16 mouse cellular contexts compared by ENCODE assay signal in genomic region chrX:14312746-14313145, GRCm38 (mm10).
DNase-seq lines count a peak whose midpoint lies in the region; ATAC-seq and TF ChIP-seq lines count a peak whose summit lies in the region.
"Had no signal": no experiment of that assay in that cellular context is flagged by ENCODE, and none has a peak within 500 bp of the region (broad histone marks: within the 10 kb centered on the region; RNA-seq: fewer than 3 reads in every experiment).

No protein-coding gene starts in this region.

- H3K4me2 ChIP-seq in neural tube, embryonic 11.5 days (ENCODE audit: low read depth): no peak overlapping the region
- no peak overlapping the region for H3K4me2 ChIP-seq in stomach, postnatal 0 days (replicated peaks; ENCODE audit: low read depth)
- H3K4me2 ChIP-seq: hindbrain, embryonic 12.5 days; liver, embryonic 11.5 days; neural tube, embryonic 12.5 days had no signal

- H3K9ac ChIP-seq in neural tube, embryonic 11.5 days (ENCODE audit: low read length): no peak overlapping the region
- H3K9ac ChIP-seq in stomach, postnatal 0 days (ENCODE audit: low read length): no peak overlapping the region
- H3K9ac ChIP-seq: hindbrain, embryonic 12.5 days; neural tube, embryonic 12.5 days had no signal

- H3K27me3 ChIP-seq in neural tube, embryonic 11.5 days (ENCODE audit: control insufficient read depth, insufficient read depth, low read length): no peaks in the 10 kb centered on the region
- H3K27me3 ChIP-seq in stomach, postnatal 0 days (ENCODE audit: control insufficient read depth, insufficient read depth, low read length): no peaks in the 10 kb centered on the region
- H3K27me3 ChIP-seq: hindbrain, embryonic 12.5 days; neural tube, embryonic 12.5 days had no signal

- WGBS in neural tube, embryonic 11.5 days: 63% methylated on average over 1 of the region's 1 CpGs
- 44% methylated on average over 1 of the region's 1 CpGs for WGBS in stomach, postnatal 0 days

- no peak overlapping the region for H3K4me3 ChIP-seq in neural tube, embryonic 11.5 days (ENCODE audit: low read depth, low read length)
- H3K4me3 ChIP-seq in stomach, postnatal 0 days (ENCODE audit: low read depth, low read length): no peak overlapping the region
- H3K4me3 ChIP-seq: hindbrain, embryonic 12.5 days; midbrain, embryonic 10.5 days; neural tube, embryonic 12.5 days had no signal

- DNase-seq in gastrocnemius, adult 18-20 months (ENCODE audit: low spot score): peak; percentile 2
- DNase-seq in gastrocnemius, postnatal 14 days: no peak
- peak; percentile 3 for DNase-seq in kidney, postnatal 14 days
- no peak for DNase-seq in kidney, adult 9 months
- DNase-seq in neural tube, embryonic 11.5 days (ENCODE audit: low spot score): peak; percentile 14
- no peak for DNase-seq in neural tube, embryonic 10.5 days (ENCODE audit: extremely low spot score, low spot score)
- DNase-seq in stomach, postnatal 0 days (ENCODE audit: low spot score): peak; percentile 14
- DNase-seq in spleen, postnatal 4 days (ENCODE audit: low spot score in 2 of 2): no peak
- DNase-seq: cerebellum, adult 2 months; right cerebral cortex, adult 18-20 months; thymus, postnatal 36 days had no signal

- H3K4me1 ChIP-seq in neural tube, embryonic 11.5 days (ENCODE audit: control insufficient read depth, insufficient read depth, low read length): no peaks in the 10 kb centered on the region
- no peaks in the 10 kb centered on the region for H3K4me1 ChIP-seq in stomach, postnatal 0 days (replicated peaks; ENCODE audit: control insufficient read depth, insufficient read depth)
- H3K4me1 ChIP-seq: hindbrain, embryonic 12.5 days; midbrain, embryonic 10.5 days; neural tube, embryonic 12.5 days had no signal

- intact Hi-C loops in gastrocnemius, postnatal 14 days (cut with DNase I; ENCODE audit: low total_unique reads): no loop called here

- no peak for ATAC-seq in neural tube, embryonic 11.5 days (ENCODE audit: insufficient read depth, low FRiP score, low TSS enrichment)
- ATAC-seq in stomach, postnatal 0 days (ENCODE audit: low FRiP score, low TSS enrichment): no peak
- ATAC-seq: forebrain, embryonic 14.5 days had no signal

- no peak for TF ChIP-seq EP300 in stomach, postnatal 0 days (optimal IDR thresholded peaks at IDR 0.05)

- no peaks in the 10 kb centered on the region for H3K36me3 ChIP-seq in neural tube, embryonic 11.5 days (ENCODE audit: control insufficient read depth, insufficient read depth, low read length)
- H3K36me3 ChIP-seq in stomach, postnatal 0 days (ENCODE audit: control insufficient read depth, insufficient read depth, low read length): no peaks in the 10 kb centered on the region
- H3K36me3 ChIP-seq: hindbrain, embryonic 12.5 days; midbrain, embryonic 10.5 days; neural tube, embryonic 12.5 days had no signal

- no peaks in the 10 kb centered on the region for H3K9me3 ChIP-seq in neural tube, embryonic 11.5 days (ENCODE audit: control insufficient read depth, low read length)
- no peaks in the 10 kb centered on the region for H3K9me3 ChIP-seq in stomach, postnatal 0 days (ENCODE audit: control insufficient read depth, low read length)
- H3K9me3 ChIP-seq: hindbrain, embryonic 12.5 days; midbrain, embryonic 10.5 days; neural tube, embryonic 12.5 days had no signal

- no peak overlapping the region for H3K27ac ChIP-seq in neural tube, embryonic 11.5 days (ENCODE audit: low read depth, low read length)
- H3K27ac ChIP-seq in stomach, postnatal 0 days (replicated peaks): no peak overlapping the region
- H3K27ac ChIP-seq: hindbrain, embryonic 12.5 days; midbrain, embryonic 10.5 days; neural tube, embryonic 12.5 days had no signal

- peak; percentile 51 for TF ChIP-seq CTCF in stomach, postnatal 0 days (IDR thresholded peaks at IDR 0.05; ENCODE audit: low read depth)

Comparison
In these comparisons a context has a peak if more than half of its experiments do, and no peak if none do; other contexts are left out.
1. DNase-seq: peak in gastrocnemius, adult 18-20 months (single experiment), kidney, postnatal 14 days (single experiment), neural tube, embryonic 11.5 days (single experiment) and stomach, postnatal 0 days (single experiment); none in gastrocnemius, postnatal 14 days (single experiment), kidney, adult 9 months (single experiment), neural tube, embryonic 10.5 days (single experiment) and spleen, postnatal 4 days (0 of 2).